Mouse (Mus musculus) liver, adult 2 months (tissue): ENCODE results near the gene Arfgap2. TPM values are rescaled to one million over a fixed set of nuclear protein-coding genes. Genes with fewer than 3 reads are reported as not detected.

ENCODE experiments used
- DNase-seq: peaks from one replicate; pipeline ENCODE4 v3.0.0-alpha.2; 2011; ENCODE audit warnings: low read depth, low spot score; ENCODE audit errors: extremely low read depth
- H3K27ac ChIP-seq: fragments of 200-500 bp; replicated peaks from 2 replicates; pipeline ENCODE4 v1.5.1; 2012; ENCODE audit warnings: low read depth, mild to moderate bottlenecking, control low read depth, inconsistent platforms, low read length; ENCODE audit not compliant: insufficient read depth
- H3K27me3 ChIP-seq: fragments of 200-500 bp; 2 replicates; pipeline ENCODE4 v1.6.1; 2012; ENCODE audit warnings: mild to moderate bottlenecking, moderate library complexity, low read length, inconsistent platforms; ENCODE audit not compliant: control insufficient read depth, insufficient read depth
- H3K36me3 ChIP-seq: fragments of 200-500 bp; 2 replicates; pipeline ENCODE4 v1.6.1; 2012; ENCODE audit warnings: low read length, inconsistent platforms; ENCODE audit not compliant: control insufficient read depth, insufficient read depth
- H3K4me1 ChIP-seq: fragments of 200-500 bp; 2 replicates; pipeline ENCODE4 v1.6.1; 2011; ENCODE audit warnings: low read length; ENCODE audit not compliant: control insufficient read depth, insufficient read depth
- H3K4me3 ChIP-seq: fragments of 200-500 bp; 2 replicates; pipeline ENCODE4 v1.5.1; 2011; ENCODE audit warnings: low read depth, mild to moderate bottlenecking, control low read depth, low read length, moderate library complexity; ENCODE audit not compliant: insufficient read depth
- H3K79me2 ChIP-seq: fragments of 200-500 bp; 2 replicates; pipeline ENCODE4 v1.6.1; 2012; ENCODE audit warnings: inconsistent platforms, mild to moderate bottlenecking, low read length, moderate library complexity; ENCODE audit not compliant: control insufficient read depth, insufficient read depth
- H3K9ac ChIP-seq: fragments of 200-500 bp; 2 replicates; pipeline ENCODE4 v1.6.1; 2012; ENCODE audit warnings: low read depth, mild to moderate bottlenecking, control low read depth, inconsistent platforms, low read length
- CTCF ChIP-seq: fragments of 200-500 bp; IDR thresholded peaks from 2 replicates; pipeline ENCODE4 v1.5.1; 2011; ENCODE audit warnings: low read depth, low read length, control low read depth
- POLR2A ChIP-seq: fragments of 200-500 bp; IDR thresholded peaks from 2 replicates; pipeline ENCODE4 v1.6.1; 2011; ENCODE audit warnings: low read length, control low read depth; ENCODE audit not compliant: insufficient read depth; ENCODE audit errors: extremely low read depth
- WGBS: fragments of 180-500 bp; shearing (Covaris S2); methylation state at CpG from one replicate; pipeline ENCODE4 v1.1.7; 2018; 5-methylcytosine and 5-hydroxymethylcytosine counted together
- polyA plus RNA-seq: library from polyadenylated mRNA; depleted of rRNA; stranded (reverse); fragments of >200 nt; gene quantifications from 2 replicates; pipeline ENCODE4 v1.2.3, GENCODE M21; 2012; rRNA removed
- total RNA-seq: library from RNA; depleted of rRNA; stranded (reverse); fragments of >200 nt; gene quantifications from 2 replicates; pipeline ENCODE4 v1.2.3, GENCODE M21; 2014; rRNA removed

Arfgap2 gene
- total and polyA plus RNA-seq, 2 experiments: 69.1 to 74.2 TPM

GRCm38 (mm10) chr2:91314184-91314583, 49.4 kb downstream of the Arfgap2 start:
- H3K9ac ChIP-seq: no peak overlapping the region
- H3K36me3 ChIP-seq: no peaks in the 10 kb centered on the region
- no peak for TF ChIP-seq POLR2A
- no peak for TF ChIP-seq CTCF
- H3K27me3 ChIP-seq: no peaks in the 10 kb centered on the region
- no peak overlapping the region for H3K4me3 ChIP-seq
- no peaks in the 10 kb centered on the region for H3K4me1 ChIP-seq
- 89% methylated on average over 7 of the region's 7 CpGs for WGBS
- H3K27ac ChIP-seq: no peak overlapping the region
- no peaks in the 10 kb centered on the region for H3K79me2 ChIP-seq
- no peak for DNase-seq

GRCm38 (mm10) chr2:91320559-91321529, 56.1 kb downstream of the Arfgap2 start:
- H3K4me3 ChIP-seq: no peak overlapping the region
- H3K36me3 ChIP-seq: no peaks in the 10 kb centered on the region
- no peaks in the 10 kb centered on the region for H3K79me2 ChIP-seq
- H3K9ac ChIP-seq: no peak overlapping the region
- DNase-seq: peak; percentile 33
- no peaks in the 10 kb centered on the region for H3K27me3 ChIP-seq
- 52% methylated on average over 10 of the region's 10 CpGs for WGBS
- no peaks in the 10 kb centered on the region for H3K4me1 ChIP-seq
- no peak overlapping the region for H3K27ac ChIP-seq
- TF ChIP-seq POLR2A (no peak), CTCF (no peak)

GRCm38 (mm10) chr2:91321923-91322322, 57.1 kb downstream of the Arfgap2 start:
- DNase-seq: no peak
- Histone ChIP-seq H3K27ac (no peak overlapping the region), H3K79me2 (no peaks in the 10 kb centered on the region), H3K4me3 (no peak overlapping the region), H3K9ac (no peak overlapping the region), H3K27me3 (no peaks in the 10 kb centered on the region), H3K36me3 (no peaks in the 10 kb centered on the region), H3K4me1 (no peaks in the 10 kb centered on the region)
- WGBS: 96% methylated on average over 2 of the region's 2 CpGs
- TF ChIP-seq POLR2A (no peak), CTCF (no peak)

- no peaks in the 10 kb centered on the region for H3K4me1 ChIP-seq
- H3K79me2 ChIP-seq: no peaks in the 10 kb centered on the region
- DNase-seq: no peak
- no peak overlapping the region for H3K4me3 ChIP-seq
- no peaks in the 10 kb centered on the region for H3K36me3 ChIP-seq
- no peak overlapping the region for H3K9ac ChIP-seq
- H3K27ac ChIP-seq: no peak overlapping the region
- 69% methylated on average over 4 of the region's 4 CpGs for WGBS
- no peaks in the 10 kb centered on the region for H3K27me3 ChIP-seq
- TF ChIP-seq POLR2A (no peak), CTCF (no peak)
Measured at GRCm38 (mm10) chr2:91322490-91322889, 57.7 kb downstream of the Arfgap2 start.

- TF ChIP-seq CTCF: no peak
- TF ChIP-seq POLR2A: no peak
- Histone ChIP-seq H3K36me3 (no peaks in the 10 kb centered on the region), H3K9ac (no peak overlapping the region), H3K4me3 (no peak overlapping the region), H3K4me1 (no peaks in the 10 kb centered on the region), H3K27ac (no peak overlapping the region), H3K79me2 (no peaks in the 10 kb centered on the region), H3K27me3 (no peaks in the 10 kb centered on the region)
- WGBS: 96% methylated on average over 1 of the region's 1 CpGs
- no peak for DNase-seq
Measured at GRCm38 (mm10) chr2:91324346-91324745, 59.6 kb downstream of the Arfgap2 start.

- Histone ChIP-seq H3K9ac (no peak overlapping the region), H3K36me3 (no peaks in the 10 kb centered on the region), H3K79me2 (no peaks in the 10 kb centered on the region), H3K27me3 (no peaks in the 10 kb centered on the region), H3K4me3 (no peak overlapping the region), H3K4me1 (no peaks in the 10 kb centered on the region), H3K27ac (no peak overlapping the region)
- DNase-seq: no peak
- WGBS: 90% methylated on average over 15 of the region's 15 CpGs
- TF ChIP-seq CTCF: no peak
- no peak for TF ChIP-seq POLR2A
Measured at GRCm38 (mm10) chr2:91324761-91325421, 60.1 kb downstream of the Arfgap2 start.

Other genes starting within 250 kb of the Arfgap2 start
- gene Rapsn, start 229.4 kb upstream of the Arfgap2 start, total RNA-seq: 0.07 TPM in 1 of 2 replicates, not detected in the other
- 0.09 TPM in 1 of 2 replicates, not detected in the other for gene Rapsn, start 229.4 kb upstream of the Arfgap2 start, polyA plus RNA-seq
- 147 and 190 TPM in 2 replicates for gene Psmc3, start 211.0 kb upstream of the Arfgap2 start, total RNA-seq
- gene Psmc3, start 211.0 kb upstream of the Arfgap2 start, polyA plus RNA-seq: 69.4 and 71.4 TPM in 2 replicates
- gene Slc39a13, start 194.6 kb upstream of the Arfgap2 start, total RNA-seq: 4.3 and 6.8 TPM in 2 replicates
- gene Slc39a13, start 194.6 kb upstream of the Arfgap2 start, polyA plus RNA-seq: 13.1 and 17.5 TPM in 2 replicates
- 3.7 and 4.8 TPM in 2 replicates for gene Spi1, start 182.6 kb upstream of the Arfgap2 start, total RNA-seq
- gene Spi1, start 182.6 kb upstream of the Arfgap2 start, polyA plus RNA-seq: 9.5 and 16.5 TPM in 2 replicates
- 0.07 TPM in 1 of 2 replicates, not detected in the other for gene Mybpc3, start 146.8 kb upstream of the Arfgap2 start, total RNA-seq
- 0.01 and 0.04 TPM in 2 replicates for gene Mybpc3, start 146.8 kb upstream of the Arfgap2 start, polyA plus RNA-seq
- gene Madd, start 81.1 kb upstream of the Arfgap2 start, total RNA-seq: 14.1 and 16.5 TPM in 2 replicates
- 10.2 and 15.3 TPM in 2 replicates for gene Madd, start 81.1 kb upstream of the Arfgap2 start, polyA plus RNA-seq
- gene Nr1h3, start 62.1 kb upstream of the Arfgap2 start, total RNA-seq: 146 and 148 TPM in 2 replicates
- gene Nr1h3, start 62.1 kb upstream of the Arfgap2 start, polyA plus RNA-seq: 190 and 198 TPM in 2 replicates
- gene Acp2, start 62.1 kb upstream of the Arfgap2 start, total RNA-seq: 23.9 and 25.5 TPM in 2 replicates
- gene Acp2, start 62.1 kb upstream of the Arfgap2 start, polyA plus RNA-seq: 35.8 and 45.0 TPM in 2 replicates
- gene Ddb2, start 28.0 kb upstream of the Arfgap2 start, total RNA-seq: 4.4 and 5.0 TPM in 2 replicates
- gene Ddb2, start 28.0 kb upstream of the Arfgap2 start, polyA plus RNA-seq: 4.8 and 7.9 TPM in 2 replicates
- 24.6 and 28.1 TPM in 2 replicates for gene Pacsin3, start 9.0 kb upstream of the Arfgap2 start, total RNA-seq
- 65.1 and 68.9 TPM in 2 replicates for gene Pacsin3, start 9.0 kb upstream of the Arfgap2 start, polyA plus RNA-seq
- gene 1110051M20Rik, start 179.7 kb downstream of the Arfgap2 start, total RNA-seq: 3.6 and 7.5 TPM in 2 replicates
- gene 1110051M20Rik, start 179.7 kb downstream of the Arfgap2 start, polyA plus RNA-seq: 1.7 and 2.8 TPM in 2 replicates
- gene Lrp4, start 192.5 kb downstream of the Arfgap2 start, total RNA-seq: 13.8 and 14.7 TPM in 2 replicates
- gene Lrp4, start 192.5 kb downstream of the Arfgap2 start, polyA plus RNA-seq: 5.1 and 6.0 TPM in 2 replicates